Mouse (Mus musculus) NIH3T3 (cell line): ENCODE measurements around the gene Wdr41.

Experiments
- DNase-seq: peaks from one replicate; pipeline ENCODE4 v3.0.0-alpha.2; 2012; ENCODE audit warnings: low read depth

Gene Wdr41

GRCm38 (mm10) chr13:94976219-94977186 is at the start of gene Wdr41:
Gene Wdr41 (plus strand): TSS chr13:94976344.
- DNase-seq: peak; percentile 97

GRCm38 (mm10) chr13:94928086-94928485 is 48.1 kb upstream of the Wdr41 start:
- peak; percentile 57 for DNase-seq

GRCm38 (mm10) chr13:94938418-94938817 is 37.7 kb upstream of the Wdr41 start:
- no peak for DNase-seq

- no peak for DNase-seq
These were observed 36.0 kb upstream of the Wdr41 start for GRCm38 (mm10) chr13:94940104-94940503.

- peak; percentile 88 for DNase-seq
These were observed 34.9 kb upstream of the Wdr41 start for GRCm38 (mm10) chr13:94941230-94941629.

GRCm38 (mm10) chr13:94955941-94956340 is 20.2 kb upstream of the Wdr41 start:
- peak; percentile 54 for DNase-seq

GRCm38 (mm10) chr13:94957965-94958364 is 18.2 kb upstream of the Wdr41 start:
- peak; percentile 63 for DNase-seq

- no peak for DNase-seq
These were observed 6.1 kb upstream of the Wdr41 start for GRCm38 (mm10) chr13:94969992-94970553.

GRCm38 (mm10) chr13:94975828-94976218 is 321 bp upstream of the Wdr41 start:
- DNase-seq: no peak

- DNase-seq: no peak
These were observed 2.9 kb downstream of the Wdr41 start for GRCm38 (mm10) chr13:94979081-94979480.

- DNase-seq: no peak
These were observed 14.4 kb downstream of the Wdr41 start for GRCm38 (mm10) chr13:94990516-94990915.

GRCm38 (mm10) chr13:95007281-95007680 is 31.1 kb downstream of the Wdr41 start:
- DNase-seq: no peak

- DNase-seq: no peak
These were observed 33.1 kb downstream of the Wdr41 start for GRCm38 (mm10) chr13:95009261-95009660.

- DNase-seq: no peak
These were observed 35.6 kb downstream of the Wdr41 start for GRCm38 (mm10) chr13:95011546-95012257.

GRCm38 (mm10) chr13:95017278-95017677 is 41.1 kb downstream of the Wdr41 start:
- no peak for DNase-seq

GRCm38 (mm10) chr13:95017916-95018315 is 41.8 kb downstream of the Wdr41 start:
- DNase-seq: peak; percentile 88

- DNase-seq: no peak
These were observed 43.2 kb downstream of the Wdr41 start for GRCm38 (mm10) chr13:95019345-95019744.

GRCm38 (mm10) chr13:95020216-95020615 is 44.1 kb downstream of the Wdr41 start:
- DNase-seq: no peak

- no peak for DNase-seq
These were observed 54.7 kb downstream of the Wdr41 start for GRCm38 (mm10) chr13:95030828-95031227.

GRCm38 (mm10) chr13:95032127-95032831 is 56.1 kb downstream of the Wdr41 start:
- no peak for DNase-seq

GRCm38 (mm10) chr13:95032973-95033372 is 56.8 kb downstream of the Wdr41 start:
- no peak for DNase-seq

GRCm38 (mm10) chr13:95034094-95034493 is 58.0 kb downstream of the Wdr41 start:
- DNase-seq: no peak
